Mouse (Mus musculus): Measurements from ENCODE around the gene Ksr2. TPM values are rescaled to one million over a fixed set of nuclear protein-coding genes. Genes with fewer than 3 reads are reported as not detected.

The Ksr2 gene
- polyA plus RNA-seq, 1 experiment from 2014 or later: 0.07 TPM

GRCm38 (mm10) chr5:117691271-117691670 lies 277.5 kb downstream of the Ksr2 start:
- Histone ChIP-seq H3K4me1 (no peaks in the 10 kb centered on the region), H3K27ac (replicated peaks) (no peak overlapping the region), H3K4me2 (no peak overlapping the region), H3K4me3 (no peak overlapping the region), H3K36me3 (no peaks in the 10 kb centered on the region), H3K9ac (no peak overlapping the region), H3K9me3 (no peaks in the 10 kb centered on the region), H3K27me3 (replicated peaks) (peaks cover 19% of the 10 kb centered on the region)
- no peak for ATAC-seq (ENCODE audit: extremely low read depth, insufficient number of reproducible peaks, low FRiP score, low TSS enrichment)
- 56% methylated on average over 7 of the region's 7 CpGs for WGBS

- Histone ChIP-seq H3K9ac (no peak overlapping the region), H3K4me2 (no peak overlapping the region), H3K9me3 (no peaks in the 10 kb centered on the region), H3K27ac (replicated peaks) (no peak overlapping the region), H3K27me3 (replicated peaks) (peaks cover 15% of the 10 kb centered on the region), H3K36me3 (no peaks in the 10 kb centered on the region), H3K4me3 (no peak overlapping the region), H3K4me1 (no peaks in the 10 kb centered on the region)
- no peak for ATAC-seq (ENCODE audit: extremely low read depth, insufficient number of reproducible peaks, low FRiP score, low TSS enrichment)
- 63% methylated on average over 3 of the region's 3 CpGs for WGBS
Observed at GRCm38 (mm10) chr5:117693557-117693956, 279.8 kb downstream of the Ksr2 start.

- H3K9me3 ChIP-seq: no peaks in the 10 kb centered on the region
- 25% methylated on average over 11 of the region's 11 CpGs for WGBS
- no peak overlapping the region for H3K9ac ChIP-seq
- H3K27ac ChIP-seq (replicated peaks): no peak overlapping the region
- no peak for ATAC-seq (ENCODE audit: extremely low read depth, insufficient number of reproducible peaks, low FRiP score, low TSS enrichment)
- H3K4me2 ChIP-seq: no peak overlapping the region
- no peaks in the 10 kb centered on the region for H3K36me3 ChIP-seq
- no peaks in the 10 kb centered on the region for H3K4me1 ChIP-seq
- no peak overlapping the region for H3K4me3 ChIP-seq
- H3K27me3 ChIP-seq (replicated peaks): peaks cover 13% of the 10 kb centered on the region
Observed at GRCm38 (mm10) chr5:117694632-117695031, 280.8 kb downstream of the Ksr2 start.

GRCm38 (mm10) chr5:117696366-117696765 lies 282.6 kb downstream of the Ksr2 start:
- Histone ChIP-seq H3K36me3 (no peaks in the 10 kb centered on the region), H3K4me2 (no peak overlapping the region), H3K9me3 (no peaks in the 10 kb centered on the region), H3K4me3 (no peak overlapping the region), H3K9ac (no peak overlapping the region), H3K27me3 (replicated peaks) (peaks cover 13% of the 10 kb centered on the region), H3K4me1 (no peaks in the 10 kb centered on the region), H3K27ac (replicated peaks) (no peak overlapping the region)
- ATAC-seq (ENCODE audit: extremely low read depth, insufficient number of reproducible peaks, low FRiP score, low TSS enrichment): no peak
- WGBS: 79% methylated on average over 8 of the region's 8 CpGs

GRCm38 (mm10) chr5:117697589-117697988 lies 283.8 kb downstream of the Ksr2 start:
- ATAC-seq (ENCODE audit: extremely low read depth, insufficient number of reproducible peaks, low FRiP score, low TSS enrichment): no peak
- no peaks in the 10 kb centered on the region for H3K36me3 ChIP-seq
- no peaks in the 10 kb centered on the region for H3K9me3 ChIP-seq
- 74% methylated on average over 6 of the region's 6 CpGs for WGBS
- no peaks in the 10 kb centered on the region for H3K4me1 ChIP-seq
- H3K27ac ChIP-seq (replicated peaks): no peak overlapping the region
- no peak overlapping the region for H3K9ac ChIP-seq
- H3K27me3 ChIP-seq (replicated peaks): peaks cover 13% of the 10 kb centered on the region
- no peak overlapping the region for H3K4me3 ChIP-seq
- H3K4me2 ChIP-seq: no peak overlapping the region

- no peaks in the 10 kb centered on the region for H3K27me3 ChIP-seq (replicated peaks)
- no peaks in the 10 kb centered on the region; the same call in 1 of the 2 replicates for H3K9me3 ChIP-seq
- H3K4me1 ChIP-seq: peaks cover 12% of the 10 kb centered on the region
- no peaks in the 10 kb centered on the region for H3K36me3 ChIP-seq
- WGBS: 54% methylated on average over 9 of the region's 9 CpGs
- no peak for ATAC-seq (ENCODE audit: extremely low read depth, insufficient number of reproducible peaks, low FRiP score, low TSS enrichment)
- H3K27ac ChIP-seq (replicated peaks): no peak overlapping the region
- H3K4me2 ChIP-seq: no peak overlapping the region
- no peak overlapping the region for H3K9ac ChIP-seq
- no peak overlapping the region for H3K4me3 ChIP-seq
Observed at GRCm38 (mm10) chr5:117704371-117704770, 290.6 kb downstream of the Ksr2 start.

GRCm38 (mm10) chr5:117706633-117707032 lies 292.8 kb downstream of the Ksr2 start:
- Histone ChIP-seq H3K27ac (replicated peaks) (no peak overlapping the region), H3K4me2 (no peak overlapping the region), H3K9ac (no peak overlapping the region), H3K36me3 (no peaks in the 10 kb centered on the region), H3K4me3 (no peak overlapping the region), H3K4me1 (peaks cover 16% of the 10 kb centered on the region), H3K27me3 (replicated peaks) (no peaks in the 10 kb centered on the region), H3K9me3 (no peaks in the 10 kb centered on the region; the same call in 1 of the 2 replicates)
- no peak for ATAC-seq (ENCODE audit: extremely low read depth, insufficient number of reproducible peaks, low FRiP score, low TSS enrichment)
- WGBS: 56% methylated on average over 11 of the region's 11 CpGs

GRCm38 (mm10) chr5:117709306-117709705 lies 295.5 kb downstream of the Ksr2 start:
- WGBS: 77% methylated on average over 6 of the region's 6 CpGs
- ATAC-seq (ENCODE audit: extremely low read depth, insufficient number of reproducible peaks, low FRiP score, low TSS enrichment): no peak

GRCm38 (mm10) chr5:117711636-117712035 lies 297.8 kb downstream of the Ksr2 start:
- 56% methylated on average over 10 of the region's 10 CpGs for WGBS
- H3K9me3 ChIP-seq: no peaks in the 10 kb centered on the region; the same call in 1 of the 2 replicates
- no peak overlapping the region for H3K4me3 ChIP-seq
- peak overlapping the region; percentile 54 for H3K4me2 ChIP-seq
- peak overlapping the region; percentile 59 for H3K27ac ChIP-seq (replicated peaks)
- no peak for ATAC-seq (ENCODE audit: extremely low read depth, insufficient number of reproducible peaks, low FRiP score, low TSS enrichment)
- no peaks in the 10 kb centered on the region for H3K36me3 ChIP-seq
- no peak overlapping the region for H3K9ac ChIP-seq
- H3K27me3 ChIP-seq (replicated peaks): no peaks in the 10 kb centered on the region
- H3K4me1 ChIP-seq: peaks cover 20% of the 10 kb centered on the region

More at GRCm38 (mm10) chr5:117709306-117709705, 295.5 kb downstream of the Ksr2 start:
- H3K9ac ChIP-seq: no peak overlapping the region
- no peak overlapping the region for H3K4me2 ChIP-seq
- H3K4me3 ChIP-seq: no peak overlapping the region
- peaks cover 24% of the 10 kb centered on the region for H3K4me1 ChIP-seq
- H3K36me3 ChIP-seq: no peaks in the 10 kb centered on the region
- H3K9me3 ChIP-seq: no peaks in the 10 kb centered on the region; the same call in 1 of the 2 replicates
- H3K27ac ChIP-seq (replicated peaks): no peak overlapping the region
- no peaks in the 10 kb centered on the region for H3K27me3 ChIP-seq (replicated peaks)

- Histone ChIP-seq H3K27ac (replicated peaks) (peak overlapping the region; percentile 59), H3K27me3 (replicated peaks) (no peaks in the 10 kb centered on the region), H3K4me3 (peak overlapping the region; percentile 6; the same call in 1 of the 2 replicates), H3K9me3 (no peaks in the 10 kb centered on the region; the same call in 1 of the 2 replicates), H3K36me3 (no peaks in the 10 kb centered on the region), H3K9ac (no peak overlapping the region), H3K4me2 (peak overlapping the region; percentile 54), H3K4me1 (peaks cover 24% of the 10 kb centered on the region)
- 18% methylated on average over 12 of the region's 12 CpGs for WGBS
- no peak; the same call in 1 of the 2 replicates for ATAC-seq (ENCODE audit: extremely low read depth, insufficient number of reproducible peaks, low FRiP score, low TSS enrichment)
Observed at GRCm38 (mm10) chr5:117712207-117712606, 298.4 kb downstream of the Ksr2 start.

- no peaks in the 10 kb centered on the region for H3K9me3 ChIP-seq
- no peak overlapping the region for H3K27ac ChIP-seq (replicated peaks)
- peaks cover 19% of the 10 kb centered on the region for H3K4me1 ChIP-seq
- no peak overlapping the region for H3K9ac ChIP-seq
- ATAC-seq (ENCODE audit: extremely low read depth, insufficient number of reproducible peaks, low FRiP score, low TSS enrichment): no peak
- H3K4me3 ChIP-seq: no peak overlapping the region
- H3K4me2 ChIP-seq: no peak overlapping the region
- 51% methylated on average over 9 of the region's 9 CpGs for WGBS
- no peaks in the 10 kb centered on the region for H3K36me3 ChIP-seq
- H3K27me3 ChIP-seq (replicated peaks): no peaks in the 10 kb centered on the region; the same call in 1 of the 2 replicates
Observed at GRCm38 (mm10) chr5:117717120-117717519, 303.3 kb downstream of the Ksr2 start.

GRCm38 (mm10) chr5:117723316-117723715 lies 309.5 kb downstream of the Ksr2 start:
- no peak overlapping the region for H3K27ac ChIP-seq (replicated peaks)
- no peak overlapping the region for H3K9ac ChIP-seq
- no peak overlapping the region for H3K4me2 ChIP-seq
- H3K9me3 ChIP-seq: no peaks in the 10 kb centered on the region
- no peaks in the 10 kb centered on the region; the same call in 1 of the 2 replicates for H3K27me3 ChIP-seq (replicated peaks)
- 0 out of 2 replicates have a peak, but pooled peaks cover 3% of the 10 kb centered on the region for H3K4me1 ChIP-seq
- no peaks in the 10 kb centered on the region for H3K36me3 ChIP-seq
- H3K4me3 ChIP-seq: no peak overlapping the region
- no peak for ATAC-seq (ENCODE audit: extremely low read depth, insufficient number of reproducible peaks, low FRiP score, low TSS enrichment)
- 56% methylated on average over 4 of the region's 4 CpGs for WGBS
